Mouse (Mus musculus): ENCODE results near the gene Srd5a1.

DNA sequence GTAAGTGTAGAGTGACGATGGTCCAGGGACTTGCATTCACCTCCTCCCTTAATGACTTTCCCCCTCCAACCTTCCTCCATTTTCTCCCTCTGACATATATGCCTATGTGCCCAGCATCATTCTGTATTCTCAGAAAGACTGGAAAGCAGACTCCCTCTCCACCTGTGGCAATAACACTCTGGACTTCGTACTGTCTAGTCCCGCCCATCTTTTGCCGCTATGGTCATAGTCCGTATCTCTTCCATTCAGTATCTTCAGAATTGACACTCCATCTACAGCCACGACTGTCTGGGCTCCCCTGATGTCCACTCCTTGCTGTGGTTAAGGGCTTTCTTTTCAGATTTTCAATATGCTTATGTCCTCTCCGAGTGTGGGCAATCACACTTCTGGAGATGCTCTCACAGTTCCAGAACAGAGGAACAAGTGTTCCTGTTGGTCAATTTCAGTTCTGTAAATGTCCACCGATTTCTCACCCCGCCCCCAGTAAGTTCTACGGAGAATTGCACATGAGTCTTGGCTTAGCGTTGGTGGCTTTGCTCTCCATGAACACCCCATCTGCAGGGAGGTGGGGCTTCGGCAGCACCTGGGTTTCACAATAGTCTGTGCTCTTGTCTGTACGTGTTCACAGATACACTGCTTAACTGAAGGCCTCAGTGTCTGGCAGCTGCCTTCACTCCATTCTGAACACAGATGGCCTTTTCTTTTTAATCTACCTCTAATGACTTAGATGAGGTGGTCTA lies 33.4 kb upstream of the Srd5a1 start:
- no peak for TF ChIP-seq CTCF (IDR thresholded peaks at IDR 0.05; ENCODE audit: control insufficient read depth, insufficient read depth, insufficient read length)
- no peak for TF ChIP-seq USF1 (IDR thresholded peaks at IDR 0.05; ENCODE audit: low read depth)
- TF ChIP-seq MYOD1 (IDR thresholded peaks at IDR 0.05; ENCODE audit: control insufficient read depth, insufficient read length, low read depth), result no peak
- TF ChIP-seq MYOG (IDR thresholded peaks at IDR 0.05; ENCODE audit: control insufficient read depth, extremely low read depth, insufficient read length), result no peak
